Mouse (Mus musculus): ENCODE data around the gene Hagh. TPM values are rescaled to one million over a fixed set of nuclear protein-coding genes. Genes with fewer than 3 reads are reported as not detected.

Gene Hagh
- polyA plus RNA-seq, 1 experiment: 39.7 TPM

GRCm38 (mm10) chr17:24887291-24888080, 47.5 kb downstream of the Hagh start:
- TF ChIP-seq CTCF (IDR thresholded peaks at IDR 0.05; ENCODE audit: borderline replicate concordance, extremely low read depth, insufficient read depth, insufficient read length): no peak
- no peak for TF ChIP-seq POLR2A (IDR thresholded peaks at IDR 0.05; ENCODE audit: borderline replicate concordance, extremely low read depth, insufficient read depth, insufficient read length, poor library complexity, severe bottlenecking)
- no peak for DNase-seq (ENCODE audit: low read depth)

- TF ChIP-seq POLR2A (IDR thresholded peaks at IDR 0.05; ENCODE audit: borderline replicate concordance, extremely low read depth, insufficient read depth, insufficient read length, poor library complexity, severe bottlenecking) (no peak), CTCF (IDR thresholded peaks at IDR 0.05; ENCODE audit: borderline replicate concordance, extremely low read depth, insufficient read depth, insufficient read length) (no peak)
- no peak for DNase-seq (ENCODE audit: low read depth)
Observed at GRCm38 (mm10) chr17:24888862-24889261, 48.9 kb downstream of the Hagh start.

- no peak for DNase-seq (ENCODE audit: low read depth)
- TF ChIP-seq POLR2A (IDR thresholded peaks at IDR 0.05; ENCODE audit: borderline replicate concordance, extremely low read depth, insufficient read depth, insufficient read length, poor library complexity, severe bottlenecking) (no peak), CTCF (IDR thresholded peaks at IDR 0.05; ENCODE audit: borderline replicate concordance, extremely low read depth, insufficient read depth, insufficient read length) (no peak)
Observed at GRCm38 (mm10) chr17:24890151-24891092, 50.5 kb downstream of the Hagh start.

- no peak for DNase-seq (ENCODE audit: low read depth)
- TF ChIP-seq POLR2A (IDR thresholded peaks at IDR 0.05; ENCODE audit: borderline replicate concordance, extremely low read depth, insufficient read depth, insufficient read length, poor library complexity, severe bottlenecking) (no peak), CTCF (IDR thresholded peaks at IDR 0.05; ENCODE audit: borderline replicate concordance, extremely low read depth, insufficient read depth, insufficient read length) (no peak)
Observed at GRCm38 (mm10) chr17:24891321-24891720, 51.4 kb downstream of the Hagh start.

GRCm38 (mm10) chr17:24892785-24893184, 52.8 kb downstream of the Hagh start:
- no peak for DNase-seq (ENCODE audit: low read depth)
- TF ChIP-seq POLR2A (IDR thresholded peaks at IDR 0.05; ENCODE audit: borderline replicate concordance, extremely low read depth, insufficient read depth, insufficient read length, poor library complexity, severe bottlenecking) (no peak), CTCF (IDR thresholded peaks at IDR 0.05; ENCODE audit: borderline replicate concordance, extremely low read depth, insufficient read depth, insufficient read length) (no peak)

GRCm38 (mm10) chr17:24893276-24893675, 53.3 kb downstream of the Hagh start:
- no peak for DNase-seq (ENCODE audit: low read depth)
- TF ChIP-seq CTCF (IDR thresholded peaks at IDR 0.05; ENCODE audit: borderline replicate concordance, extremely low read depth, insufficient read depth, insufficient read length) (no peak), POLR2A (IDR thresholded peaks at IDR 0.05; ENCODE audit: borderline replicate concordance, extremely low read depth, insufficient read depth, insufficient read length, poor library complexity, severe bottlenecking) (no peak)

- TF ChIP-seq CTCF (IDR thresholded peaks at IDR 0.05; ENCODE audit: borderline replicate concordance, extremely low read depth, insufficient read depth, insufficient read length) (no peak), POLR2A (IDR thresholded peaks at IDR 0.05; ENCODE audit: borderline replicate concordance, extremely low read depth, insufficient read depth, insufficient read length, poor library complexity, severe bottlenecking) (no peak)
- no peak for DNase-seq (ENCODE audit: low read depth)
Observed at GRCm38 (mm10) chr17:24894061-24894994, 54.4 kb downstream of the Hagh start.

GRCm38 (mm10) chr17:24894995-24895547, 55.1 kb downstream of the Hagh start, which contains the start of the genes Eme2 and Mrps34:
Gene Eme2, minus strand, starts transcription at chr17:24895087.
Gene Mrps34, plus strand, starts transcription at chr17:24895116.
- peak; percentile 96 for DNase-seq (ENCODE audit: low read depth)
- TF ChIP-seq POLR2A (IDR thresholded peaks at IDR 0.05; ENCODE audit: borderline replicate concordance, extremely low read depth, insufficient read depth, insufficient read length, poor library complexity, severe bottlenecking): peak; percentile 26; the same call in 1 of the 2 replicates
- no peak for TF ChIP-seq CTCF (IDR thresholded peaks at IDR 0.05; ENCODE audit: borderline replicate concordance, extremely low read depth, insufficient read depth, insufficient read length)

GRCm38 (mm10) chr17:24895571-24896240, 55.8 kb downstream of the Hagh start:
- no peak for DNase-seq (ENCODE audit: low read depth)
- TF ChIP-seq POLR2A (IDR thresholded peaks at IDR 0.05; ENCODE audit: borderline replicate concordance, extremely low read depth, insufficient read depth, insufficient read length, poor library complexity, severe bottlenecking): no peak
- TF ChIP-seq CTCF (IDR thresholded peaks at IDR 0.05; ENCODE audit: borderline replicate concordance, extremely low read depth, insufficient read depth, insufficient read length): no peak
